Mouse (Mus musculus): ENCODE measurements around the gene Gm9972. TPM values are rescaled to one million over a fixed set of nuclear protein-coding genes. Genes with fewer than 3 reads are reported as not detected.

The Gm9972 gene
- polyA plus RNA-seq (2017; shearing (Covaris generic)): not detected

- ATAC-seq: no peak
Measured at GRCm38 (mm10) chr11:43035446-43035845, at the start of gene Gm9972. Gene Gm9972, plus strand, starts transcription at chr11:43035746.

- no peak for ATAC-seq
Measured at GRCm38 (mm10) chr11:42999188-42999587, 36.4 kb upstream of the Gm9972 start.

- no peak for ATAC-seq
Measured at GRCm38 (mm10) chr11:43011941-43012340, 23.6 kb upstream of the Gm9972 start.

GRCm38 (mm10) chr11:43012980-43013379 is 22.6 kb upstream of the Gm9972 start:
- ATAC-seq: no peak

- ATAC-seq: no peak
Measured at GRCm38 (mm10) chr11:43023109-43023688, 12.3 kb upstream of the Gm9972 start.

GRCm38 (mm10) chr11:43029813-43030212 is 5.7 kb upstream of the Gm9972 start:
- no peak for ATAC-seq

- ATAC-seq: no peak
Measured at GRCm38 (mm10) chr11:43032141-43032540, 3.4 kb upstream of the Gm9972 start.

GRCm38 (mm10) chr11:43045871-43046548 is 10.5 kb downstream of the Gm9972 start:
- no peak for ATAC-seq

GRCm38 (mm10) chr11:43049363-43049762 is 13.8 kb downstream of the Gm9972 start:
- ATAC-seq: no peak

- no peak for ATAC-seq
Measured at GRCm38 (mm10) chr11:43054972-43055371, 19.4 kb downstream of the Gm9972 start.

GRCm38 (mm10) chr11:43059437-43059970 is 24.0 kb downstream of the Gm9972 start:
- no peak for ATAC-seq

- no peak for ATAC-seq
Measured at GRCm38 (mm10) chr11:43062286-43062685, 26.7 kb downstream of the Gm9972 start.

- ATAC-seq: no peak
Measured at GRCm38 (mm10) chr11:43086309-43087050, 50.9 kb downstream of the Gm9972 start.

Other genes with a start within 250 kb of the Gm9972 start
- gene Atp10b, start 114.1 kb downstream of the Gm9972 start, polyA plus RNA-seq (2017; shearing (Covaris generic)): not detected

All from CD4-positive, CD25-positive, alpha-beta regulatory T cell, adult 4 months (primary cell).